Mouse (Mus musculus) left cerebral cortex, adult 2 months (tissue): ENCODE data around the gene Ssbp3. TPM values are rescaled to one million over a fixed set of nuclear protein-coding genes. Genes with fewer than 3 reads are reported as not detected.

Source experiments
- DNase-seq, 2 experiments: peaks; one replicate each; pipeline ENCODE4 v3.0.0; 2021 to 2022; ENCODE audit warnings: low spot score in 2 of 2, mixed read lengths in 1 of 2; ENCODE audit errors: extremely low spot score in 1 of 2
- H3K27ac ChIP-seq: fragments of 200-600 bp; 2 replicates; pipeline ENCODE4 v1.8.1; 2022
- H3K4me3 ChIP-seq: fragments of 200-600 bp; 2 replicates; pipeline ENCODE4 v1.8.1; 2022
- CTCF ChIP-seq: fragments of 200-600 bp; IDR thresholded peaks from 2 replicates; pipeline ENCODE4 v1.8.1; 2022; ENCODE audit warnings: antibody characterized with exemption, mild to moderate bottlenecking, moderate library complexity
- intact Hi-C: fragments of 180-260 bp; cut with DNase I; formaldehyde crosslinking; loops from one replicate; pipeline ENCODE4 v1.15.1; 2025
- total RNA-seq, 2 experiments: library from RNA; stranded (reverse); gene quantifications; 2 replicates each; pipeline ENCODE4 v1.2.3; 2021

Gene Ssbp3
- total RNA-seq, 2 experiments from 2014 or later: 181 to 187 TPM

DNA sequence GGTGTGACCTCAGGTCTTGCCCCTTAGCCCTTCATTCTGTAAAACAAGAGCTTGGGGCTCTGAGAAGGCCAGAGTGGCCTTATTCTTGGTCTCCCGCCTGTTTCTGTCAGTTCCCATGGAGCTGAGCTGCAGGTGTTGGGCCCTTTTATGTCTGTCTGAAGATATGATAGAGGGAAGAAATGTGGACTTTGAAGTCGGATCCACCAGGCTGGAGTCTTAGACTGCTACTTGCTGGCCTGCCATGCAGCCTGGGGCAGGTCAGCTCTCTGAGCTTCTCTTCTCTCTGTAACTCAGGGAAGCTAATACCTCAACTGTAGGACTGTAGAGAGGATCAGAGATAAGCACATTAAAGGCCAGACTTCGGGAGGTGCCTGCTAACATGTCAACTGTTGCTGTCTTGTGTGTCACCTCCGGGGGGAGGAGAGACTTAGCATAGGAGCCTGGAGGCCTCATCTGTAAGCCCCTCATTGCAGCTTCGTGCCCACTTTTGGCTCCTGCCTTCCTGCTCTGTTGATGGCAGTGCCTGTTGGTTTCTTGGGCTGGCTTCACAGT is 90.8 kb downstream of the Ssbp3 start:
- Histone ChIP-seq H3K4me3 (no peak overlapping the region), H3K27ac (no peak overlapping the region)
- no peak for TF ChIP-seq CTCF
- intact Hi-C loops: no loop called here
- DNase-seq: no peak

- TF ChIP-seq CTCF: no peak
- no peak for DNase-seq
- H3K4me3 ChIP-seq: no peak overlapping the region
- intact Hi-C loops: no loop called here
- no peak overlapping the region for H3K27ac ChIP-seq
Observed at GRCm38 (mm10) chr4:107001916-107002488, 91.5 kb downstream of the Ssbp3 start.

DNA sequence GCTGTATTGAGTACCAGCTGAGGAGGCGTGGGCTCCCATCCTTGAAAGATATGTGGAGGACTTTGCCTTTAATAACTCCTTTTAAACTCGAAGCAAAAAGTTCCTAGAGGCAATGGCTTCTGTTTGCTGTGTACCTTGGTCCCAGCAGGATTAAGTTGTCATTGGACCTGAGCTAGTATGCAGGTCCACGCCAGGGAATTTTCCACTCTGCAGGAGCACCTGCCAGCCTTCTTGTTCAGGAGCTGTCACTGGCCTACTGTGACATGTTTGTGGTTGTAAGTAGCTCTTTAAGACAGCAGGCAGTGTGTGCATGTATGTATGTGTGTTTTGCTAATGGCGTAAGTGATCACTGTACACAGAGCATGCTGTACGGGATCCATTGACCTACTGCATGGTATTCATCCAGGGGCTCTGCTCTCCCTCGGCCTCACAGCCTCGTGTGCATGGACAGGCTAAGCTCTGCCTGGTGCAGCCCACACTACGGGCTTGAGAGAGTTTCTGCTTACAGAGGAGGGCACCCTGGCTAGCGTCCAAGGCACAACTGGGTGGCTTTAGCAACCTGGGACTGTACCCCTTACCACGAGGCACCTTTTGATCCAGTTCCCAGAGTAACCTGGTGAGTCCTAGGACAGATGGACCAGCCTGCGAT is 92.1 kb downstream of the Ssbp3 start:
- intact Hi-C loops: no loop called here
- Histone ChIP-seq H3K4me3 (no peak overlapping the region), H3K27ac (no peak overlapping the region)
- no peak for TF ChIP-seq CTCF
- DNase-seq: no peak

DNA sequence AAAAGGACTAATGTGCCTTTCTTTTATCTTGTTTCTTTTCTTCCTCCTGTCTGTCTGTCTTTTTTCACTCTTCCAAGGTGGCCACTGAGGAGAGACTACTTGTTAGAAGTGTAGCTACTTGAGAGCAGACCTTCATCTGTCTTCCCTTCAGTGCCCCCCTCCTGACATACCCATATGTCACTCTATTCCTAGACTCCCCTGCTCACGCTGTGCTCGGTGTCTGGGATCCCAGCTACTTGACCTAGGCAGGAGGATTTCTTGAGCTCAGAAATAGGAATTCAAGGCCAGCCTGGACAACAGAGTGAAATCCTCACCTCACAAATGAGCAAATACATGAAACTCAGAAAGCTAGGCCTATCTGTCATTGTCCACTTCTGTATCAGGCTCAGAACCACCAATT is 92.7 kb downstream of the Ssbp3 start:
- TF ChIP-seq CTCF: no peak
- H3K27ac ChIP-seq: no peak overlapping the region
- no peak for DNase-seq
- intact Hi-C loops: no loop called here
- H3K4me3 ChIP-seq: no peak overlapping the region

DNA sequence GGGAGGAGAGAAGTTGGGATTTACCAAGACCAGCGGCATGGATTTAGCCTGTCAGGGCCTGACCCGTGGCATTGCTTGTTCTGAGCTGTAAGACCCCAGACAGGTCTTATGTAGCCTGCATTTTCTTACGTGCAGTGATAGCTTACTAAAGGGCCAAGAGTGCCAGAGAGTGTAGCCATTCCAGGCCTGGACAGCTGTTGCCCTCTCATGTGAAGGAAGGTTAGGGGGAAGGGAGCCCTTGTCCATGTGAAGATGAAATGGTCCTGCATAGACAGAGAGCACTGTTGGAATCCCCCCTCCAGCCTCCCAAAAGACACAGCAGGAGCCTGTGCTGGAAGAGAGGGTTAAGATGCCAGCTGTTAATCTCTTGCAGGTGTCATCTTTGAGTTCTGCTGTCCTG is 93.3 kb downstream of the Ssbp3 start:
- intact Hi-C loops: no loop called here
- no peak overlapping the region for H3K4me3 ChIP-seq
- TF ChIP-seq CTCF: no peak
- no peak for DNase-seq
- no peak overlapping the region for H3K27ac ChIP-seq

DNA sequence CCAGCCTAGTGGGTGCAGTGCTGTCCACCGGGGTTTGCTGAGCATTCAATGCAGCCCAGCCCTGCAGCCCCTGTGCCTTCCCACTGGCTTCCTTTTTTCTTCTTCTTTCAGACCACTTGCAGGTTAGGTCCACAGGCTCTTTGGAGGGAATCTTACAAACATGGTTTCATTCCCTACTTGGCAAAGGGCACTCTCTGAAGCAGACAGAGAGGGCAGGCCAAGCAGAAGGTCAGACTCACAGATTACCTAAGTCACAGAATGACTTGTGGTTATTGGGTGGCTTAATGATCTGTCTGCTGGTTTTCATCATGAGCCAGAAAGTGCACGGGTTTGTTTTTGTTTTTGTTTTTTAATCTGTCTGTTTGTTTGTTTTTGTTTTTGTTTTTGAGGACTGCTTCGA is 93.8 kb downstream of the Ssbp3 start:
- TF ChIP-seq CTCF: no peak
- intact Hi-C loops: no loop called here
- no peak for DNase-seq
- H3K4me3 ChIP-seq: no peak overlapping the region
- no peak overlapping the region for H3K27ac ChIP-seq

DNA sequence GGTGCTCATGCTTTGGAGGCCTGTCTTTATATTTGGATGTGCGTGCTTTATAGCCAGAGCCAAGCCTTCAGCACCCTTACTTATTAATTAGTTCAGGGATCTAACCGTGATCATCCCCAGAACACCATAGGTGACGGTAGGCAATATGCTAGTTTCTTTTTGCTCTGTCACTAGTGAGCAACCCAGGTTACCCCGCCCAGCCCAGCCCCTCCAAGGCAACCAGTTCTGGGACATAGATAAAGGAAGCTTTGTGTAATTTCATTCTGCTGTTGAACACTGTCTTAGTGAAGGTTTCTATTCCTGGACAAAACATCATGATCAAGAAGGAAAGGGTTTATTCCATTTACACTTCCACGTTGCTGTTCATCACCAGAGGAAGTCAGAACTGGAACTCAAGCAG is 94.7 kb downstream of the Ssbp3 start:
- intact Hi-C loops: no loop called here
- Histone ChIP-seq H3K27ac (no peak overlapping the region), H3K4me3 (no peak overlapping the region)
- no peak for TF ChIP-seq CTCF
- no peak for DNase-seq

GRCm38 (mm10) chr4:107006229-107006628 is 95.7 kb downstream of the Ssbp3 start:
- DNase-seq: no peak
- no peak overlapping the region for H3K4me3 ChIP-seq
- TF ChIP-seq CTCF: no peak
- intact Hi-C loops: no loop called here
- H3K27ac ChIP-seq: no peak overlapping the region

DNA sequence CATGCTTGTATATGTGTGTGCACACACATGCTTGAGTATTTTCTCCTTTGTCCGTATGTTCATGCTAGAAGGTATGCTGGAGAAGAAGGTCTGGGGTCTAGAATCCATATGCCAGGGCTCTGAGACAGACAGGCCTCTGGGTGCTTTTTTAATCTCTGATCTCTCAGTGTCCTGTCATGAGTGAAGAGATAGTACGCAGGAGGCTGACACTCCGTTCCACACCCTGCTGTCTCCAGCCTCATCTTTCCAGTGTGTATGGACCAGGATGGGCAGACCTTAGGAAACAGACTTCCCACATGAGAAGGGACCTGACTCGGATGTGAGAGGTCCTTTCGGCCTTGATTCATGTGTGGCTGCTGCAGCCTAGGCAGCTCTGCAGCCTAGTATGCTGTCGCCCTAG is 96.3 kb downstream of the Ssbp3 start:
- H3K27ac ChIP-seq: no peak overlapping the region
- no peak for TF ChIP-seq CTCF
- no peak overlapping the region for H3K4me3 ChIP-seq
- DNase-seq: no peak
- intact Hi-C loops: no loop called here

DNA sequence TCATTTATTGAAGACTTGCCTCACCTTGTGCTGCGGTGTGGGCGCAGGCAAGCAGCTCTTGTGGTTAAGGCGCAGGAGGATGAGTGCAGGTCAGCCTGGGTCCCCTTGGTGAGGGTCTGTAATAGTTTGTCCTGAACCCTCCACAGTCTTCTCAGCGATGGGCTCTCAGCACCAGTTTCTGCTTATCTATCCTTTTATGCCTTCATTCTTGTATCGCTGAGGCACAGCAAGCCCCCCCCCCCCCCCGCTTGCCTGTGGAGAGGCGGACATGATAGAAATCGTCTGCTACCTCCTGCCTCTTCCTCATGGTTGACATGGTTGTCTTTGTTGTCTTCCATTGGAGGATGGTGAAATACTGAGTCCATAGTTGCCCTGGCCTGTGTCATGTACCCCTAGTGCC is 96.9 kb downstream of the Ssbp3 start:
- TF ChIP-seq CTCF: no peak
- Histone ChIP-seq H3K4me3 (no peak overlapping the region), H3K27ac (no peak overlapping the region)
- intact Hi-C loops: no loop called here
- DNase-seq: no peak

GRCm38 (mm10) chr4:107008161-107008560 is 97.7 kb downstream of the Ssbp3 start:
- no peak for DNase-seq
- intact Hi-C loops: no loop called here

DNA sequence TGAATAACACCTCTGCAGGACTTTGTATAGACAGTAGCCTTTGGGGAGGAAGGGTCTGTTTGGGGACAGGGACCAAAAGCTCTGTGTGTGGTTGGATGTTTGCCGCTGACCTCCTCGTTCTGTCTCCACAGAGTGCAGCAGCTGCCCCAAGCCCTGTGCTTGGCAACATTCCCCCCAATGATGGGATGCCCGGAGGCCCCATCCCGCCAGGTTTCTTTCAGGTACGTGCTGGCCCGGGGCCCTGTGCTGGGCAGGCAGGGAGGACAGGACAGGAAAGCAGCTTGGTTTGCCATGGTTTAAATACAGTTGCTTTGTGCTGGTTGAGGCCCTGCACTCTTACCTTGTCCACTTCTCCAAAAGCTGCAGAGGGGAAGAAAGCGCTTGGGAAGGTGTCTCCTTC is 99.0 kb downstream of the Ssbp3 start:
- no peak overlapping the region for H3K27ac ChIP-seq
- H3K4me3 ChIP-seq: no peak overlapping the region
- intact Hi-C loops: no loop called here
- no peak for TF ChIP-seq CTCF
- no peak for DNase-seq

More at GRCm38 (mm10) chr4:107008161-107008560, 97.7 kb downstream of the Ssbp3 start:
- TF ChIP-seq CTCF: no peak
- Histone ChIP-seq H3K4me3 (no peak overlapping the region), H3K27ac (no peak overlapping the region)

DNA sequence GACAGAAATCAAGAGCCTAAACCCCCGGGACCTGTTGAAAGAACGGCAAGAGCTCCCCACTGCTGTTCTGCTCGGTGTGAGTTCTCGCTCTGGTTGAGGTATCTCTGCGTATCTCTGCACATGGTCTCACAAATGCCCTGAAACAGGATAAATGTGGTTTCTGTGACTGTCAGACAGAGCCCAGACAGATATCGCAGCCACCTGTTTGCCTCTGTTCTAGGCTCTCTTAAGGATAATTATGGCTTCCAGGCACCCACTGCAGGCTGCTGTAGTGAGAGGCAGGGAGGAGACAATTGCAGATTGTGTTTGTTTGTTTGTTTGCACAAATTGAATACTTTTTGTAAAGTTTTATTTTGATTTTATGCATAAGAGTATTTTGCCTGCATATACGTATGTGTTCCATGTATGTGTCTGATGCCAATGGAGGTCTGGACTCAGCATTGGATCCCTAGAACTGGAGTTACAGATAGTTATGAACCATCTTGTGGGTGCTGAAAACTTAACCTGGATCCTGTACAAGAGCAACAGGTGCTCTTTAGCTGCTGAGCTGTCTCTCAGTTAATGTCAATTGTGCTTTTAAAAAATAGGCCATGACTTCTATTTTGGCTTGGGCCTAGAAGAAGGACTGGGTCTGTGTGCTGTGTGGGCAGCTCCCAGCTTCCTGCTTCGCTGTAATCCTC is 101.0 kb downstream of the Ssbp3 start:
- DNase-seq: no peak
- intact Hi-C loops: no loop called here
- H3K27ac ChIP-seq: no peak overlapping the region
- H3K4me3 ChIP-seq: no peak overlapping the region
- TF ChIP-seq CTCF: no peak
